Mouse (Mus musculus): Measurements from ENCODE around the gene Olfr27. TPM values are rescaled to one million over a fixed set of nuclear protein-coding genes. Genes with fewer than 3 reads are reported as not detected.

Olfr27 gene
- polyA plus RNA-seq (2012) = not detected in 2 replicates

DNA sequence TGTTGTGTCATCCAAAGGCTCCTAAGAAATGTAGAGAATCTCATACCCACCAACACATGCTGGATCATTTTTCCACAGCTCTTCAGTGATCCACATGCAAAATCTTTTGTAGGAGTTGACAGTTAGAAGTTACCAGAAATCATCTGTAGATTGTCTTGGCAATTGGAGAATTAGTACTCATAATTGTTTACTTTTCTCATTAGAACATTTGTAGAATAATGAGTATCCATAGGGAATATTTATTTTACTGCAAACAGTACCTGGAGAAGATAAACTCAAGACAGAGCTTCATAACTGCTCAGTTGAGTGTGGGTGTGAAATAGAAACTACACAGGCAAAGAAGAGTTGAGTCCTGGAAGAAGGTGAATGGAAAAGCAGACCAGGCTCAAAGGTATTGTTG, at the start of gene Olfr27:
Olfr27 (plus strand) TSS at position 301 of the 400 bp plus-strand sequence.
- Histone ChIP-seq H3K9me3 (ENCODE audit: control insufficient read depth, low read length) (no peaks in the 10 kb centered on the region; the same call in 1 of the 2 replicates), H3K36me3 (ENCODE audit: control insufficient read depth) (no peaks in the 10 kb centered on the region), H3K4me1 (ENCODE audit: control insufficient read depth) (no peaks in the 10 kb centered on the region), H3K27me3 (ENCODE audit: control insufficient read depth) (no peaks in the 10 kb centered on the region), H3K4me3 (replicated peaks) (no peak within 1 kb of the TSS)
- no peak for TF ChIP-seq GATA1 (IDR thresholded peaks at IDR 0.05; ENCODE audit: low read length)
- TF ChIP-seq TAL1 (IDR thresholded peaks at IDR 0.05; ENCODE audit: low read length) = no peak

DNA sequence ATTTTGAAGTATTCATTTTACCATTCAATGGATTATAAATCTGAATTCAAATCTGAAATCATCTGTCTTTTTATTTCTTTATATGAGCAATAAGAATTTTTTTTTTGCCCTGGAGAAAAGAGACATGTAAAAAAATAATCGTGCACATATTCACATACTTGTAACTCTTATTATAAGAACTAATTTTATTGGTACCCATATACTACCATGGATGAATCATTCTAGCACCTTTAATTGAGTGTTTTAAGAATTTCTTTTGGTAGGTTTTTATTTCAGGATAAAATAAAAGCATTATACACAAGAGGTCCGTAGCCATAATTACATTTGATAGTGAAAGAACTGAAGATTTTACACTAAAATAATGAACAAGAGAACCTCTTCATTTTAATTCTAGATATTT, 49.1 kb upstream of the Olfr27 start, which contains the start of gene Olfr938:
Olfr938 (minus strand) TSS at position 101 of the 400 bp plus-strand sequence.
- no peak for TF ChIP-seq TAL1 (IDR thresholded peaks at IDR 0.05; ENCODE audit: low read length)
- no peak for TF ChIP-seq GATA1 (IDR thresholded peaks at IDR 0.05; ENCODE audit: low read length)
- Histone ChIP-seq H3K36me3 (ENCODE audit: control insufficient read depth) (no peaks in the 10 kb centered on the region), H3K9me3 (ENCODE audit: control insufficient read depth, low read length) (peaks cover 14% of the 10 kb centered on the region), H3K4me1 (ENCODE audit: control insufficient read depth) (no peaks in the 10 kb centered on the region), H3K27me3 (ENCODE audit: control insufficient read depth) (no peaks in the 10 kb centered on the region), H3K4me3 (replicated peaks) (no peak within 1 kb of the TSS)

DNA sequence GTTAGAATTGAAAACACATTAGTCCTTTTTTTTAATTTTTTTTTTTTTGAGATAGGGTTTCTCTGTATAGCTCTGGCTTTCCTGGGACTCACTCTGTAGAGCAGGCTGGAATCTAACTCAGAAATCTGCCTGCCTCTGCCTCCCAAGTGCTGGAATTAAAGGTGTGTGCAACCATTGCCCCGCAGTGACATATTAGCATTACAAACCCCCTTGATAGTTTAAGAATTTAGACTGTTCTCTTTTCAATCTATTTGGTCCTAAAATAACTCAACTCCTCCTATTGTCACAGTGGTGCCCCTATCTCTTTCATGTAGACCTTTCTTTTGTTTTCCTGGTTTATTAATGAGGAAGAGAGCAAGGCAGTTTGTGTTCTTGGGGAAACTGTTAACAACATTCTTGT, 605 bp upstream of the Olfr27 start:
- H3K4me3 ChIP-seq (replicated peaks) = no peak overlapping the region
- no peaks in the 10 kb centered on the region for H3K36me3 ChIP-seq (ENCODE audit: control insufficient read depth)
- H3K9me3 ChIP-seq (ENCODE audit: control insufficient read depth, low read length) = no peaks in the 10 kb centered on the region; the same call in 1 of the 2 replicates
- TF ChIP-seq TAL1 (IDR thresholded peaks at IDR 0.05; ENCODE audit: low read length) (no peak), GATA1 (IDR thresholded peaks at IDR 0.05; ENCODE audit: low read length) (no peak)
- no peaks in the 10 kb centered on the region for H3K27me3 ChIP-seq (ENCODE audit: control insufficient read depth)
- no peaks in the 10 kb centered on the region for H3K4me1 ChIP-seq (ENCODE audit: control insufficient read depth)

DNA sequence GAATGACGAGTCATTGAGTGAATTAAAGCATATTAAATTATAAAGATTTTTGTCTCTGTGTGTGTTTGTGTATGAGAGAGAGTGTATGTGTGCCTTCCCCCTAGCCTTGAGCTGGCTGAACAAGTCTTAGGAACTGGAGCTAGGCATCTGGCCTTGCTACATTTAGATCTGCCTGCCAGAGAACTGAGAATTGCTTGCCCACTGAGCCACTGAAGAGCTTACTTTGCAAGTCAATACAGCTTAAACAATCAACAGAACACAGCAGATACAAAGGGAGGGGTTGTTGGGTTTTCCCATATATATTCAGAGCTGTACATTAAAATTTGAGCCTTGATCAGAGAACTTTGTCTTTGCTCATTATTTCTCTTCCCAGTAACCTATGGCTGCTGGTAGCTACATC, 24.5 kb downstream of the Olfr27 start:
- H3K4me1 ChIP-seq (ENCODE audit: control insufficient read depth) = no peaks in the 10 kb centered on the region
- H3K4me3 ChIP-seq (replicated peaks) = no peak overlapping the region
- TF ChIP-seq TAL1 (IDR thresholded peaks at IDR 0.05; ENCODE audit: low read length) = no peak
- TF ChIP-seq GATA1 (IDR thresholded peaks at IDR 0.05; ENCODE audit: low read length) = no peak
- no peaks in the 10 kb centered on the region for H3K27me3 ChIP-seq (ENCODE audit: control insufficient read depth)
- H3K9me3 ChIP-seq (ENCODE audit: control insufficient read depth, low read length) = no peaks in the 10 kb centered on the region; the same call in 1 of the 2 replicates
- no peaks in the 10 kb centered on the region for H3K36me3 ChIP-seq (ENCODE audit: control insufficient read depth)

DNA sequence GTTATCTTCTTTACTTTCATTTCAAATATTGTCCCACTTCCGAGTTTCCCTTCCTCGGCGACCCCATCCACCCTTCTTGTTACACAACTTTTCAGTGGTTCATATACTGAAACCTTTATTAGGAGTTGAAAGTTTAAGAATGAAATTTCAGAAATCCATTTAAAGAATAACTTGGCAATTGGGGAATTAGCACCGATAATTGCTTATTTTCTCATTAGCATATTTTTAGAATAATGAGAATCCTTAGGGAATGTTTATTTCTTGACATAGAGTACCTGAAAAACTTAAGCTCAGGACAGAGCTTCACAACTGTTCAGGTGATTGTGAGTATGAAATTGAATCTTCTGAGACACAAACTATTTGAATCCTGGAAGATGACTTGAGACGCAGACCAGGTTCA, 38.1 kb downstream of the Olfr27 start, which contains the start of gene Olfr943:
Olfr943 (plus strand) TSS at position 301 of the 400 bp plus-strand sequence.
- Histone ChIP-seq H3K9me3 (ENCODE audit: control insufficient read depth, low read length) (peaks cover 11% of the 10 kb centered on the region), H3K36me3 (ENCODE audit: control insufficient read depth) (no peaks in the 10 kb centered on the region), H3K4me3 (replicated peaks) (no peak within 1 kb of the TSS), H3K4me1 (ENCODE audit: control insufficient read depth) (no peaks in the 10 kb centered on the region), H3K27me3 (ENCODE audit: control insufficient read depth) (no peaks in the 10 kb centered on the region)
- TF ChIP-seq TAL1 (IDR thresholded peaks at IDR 0.05; ENCODE audit: low read length) = no peak
- no peak for TF ChIP-seq GATA1 (IDR thresholded peaks at IDR 0.05; ENCODE audit: low read length)

Other genes with a start within 250 kb of the Olfr27 start
- not detected in 2 replicates for gene Olfr930, start 198.3 kb upstream of the Olfr27 start, polyA plus RNA-seq (2012)
- gene Olfr933, start 155.8 kb upstream of the Olfr27 start, polyA plus RNA-seq (2012) = not detected in 2 replicates
- gene Olfr934, start 139.8 kb upstream of the Olfr27 start, polyA plus RNA-seq (2012) = not detected in 2 replicates
- not detected in 2 replicates for gene Olfr935, start 128.4 kb upstream of the Olfr27 start, polyA plus RNA-seq (2012)
- 0.02 TPM in 1 of 2 replicates, not detected in the other for gene Olfr146, start 104.8 kb upstream of the Olfr27 start, polyA plus RNA-seq (2012)
- gene Olfr937, start 63.2 kb upstream of the Olfr27 start, polyA plus RNA-seq (2012) = not detected in 2 replicates
- gene Olfr938, start 49.2 kb upstream of the Olfr27 start, polyA plus RNA-seq (2012) = not detected in 2 replicates
- not detected in 2 replicates for gene Olfr943, start 38.2 kb downstream of the Olfr27 start, polyA plus RNA-seq (2012)
- gene Olfr944, start 73.8 kb downstream of the Olfr27 start, polyA plus RNA-seq (2012) = not detected in 2 replicates
- not detected in 2 replicates for gene Olfr1537, start 121.9 kb downstream of the Olfr27 start, polyA plus RNA-seq (2012)
- gene Olfr945, start 148.7 kb downstream of the Olfr27 start, polyA plus RNA-seq (2012) = not detected in 2 replicates
- not detected in 2 replicates for gene Olfr948, start 197.9 kb downstream of the Olfr27 start, polyA plus RNA-seq (2012)